Mouse (Mus musculus) neural tube, embryonic 14.5 days (tissue): ENCODE measurements around the gene Atf7ip. TPM values are rescaled to one million over a fixed set of nuclear protein-coding genes. Genes with fewer than 3 reads are reported as not detected.

ENCODE experiments used
- ATAC-seq: fragments of 200-750 bp; cut with Nextera tagmentation; 2 replicates; pipeline ENCODE4 v1.8.0; 2017; ENCODE audit warnings: low read depth, mild to moderate bottlenecking, moderate TSS enrichment, moderate library complexity
- H3K27ac ChIP-seq: fragments of 300-500 bp; sonication (generic); 2 replicates; pipeline ENCODE4 v1.5.1; 2014; ENCODE audit warnings: low read depth, mild to moderate bottlenecking, control low read depth, low read length, moderate library complexity, mixed read lengths
- H3K27me3 ChIP-seq: fragments of 300-500 bp; sonication (generic); 2 replicates; pipeline ENCODE4 v1.6.1; 2014; ENCODE audit warnings: low read length; ENCODE audit not compliant: control insufficient read depth, insufficient read depth
- H3K36me3 ChIP-seq: fragments of 300-500 bp; sonication (generic); 2 replicates; pipeline ENCODE4 v1.6.1; 2014; ENCODE audit warnings: low read length, mixed read lengths; ENCODE audit not compliant: control insufficient read depth, insufficient read depth
- H3K4me1 ChIP-seq: fragments of 300-500 bp; sonication (generic); 2 replicates; pipeline ENCODE4 v1.6.1; 2014; ENCODE audit warnings: low read length; ENCODE audit not compliant: control insufficient read depth, insufficient read depth
- H3K4me2 ChIP-seq: fragments of 300-500 bp; sonication (generic); 2 replicates; pipeline ENCODE4 v1.6.1; 2014; ENCODE audit warnings: mild to moderate bottlenecking, low read depth, low read length, control low read depth
- H3K4me3 ChIP-seq: fragments of 300-500 bp; sonication (generic); 2 replicates; pipeline ENCODE4 v1.5.1; 2014; ENCODE audit warnings: low read depth, low read length, control low read depth, mixed read lengths
- H3K9ac ChIP-seq: fragments of 300-500 bp; sonication (generic); replicated peaks from 2 replicates; pipeline ENCODE4 v1.6.1; 2014; ENCODE audit warnings: low read depth, mild to moderate bottlenecking, control low read depth, low read length, mixed read lengths
- H3K9me3 ChIP-seq: fragments of 300-500 bp; sonication (generic); 2 replicates; pipeline ENCODE4 v1.6.1; 2016; ENCODE audit warnings: low read length; ENCODE audit not compliant: control insufficient read depth
- WGBS: fragments of 180-500 bp; shearing (Covaris S2); extraction: QIAGEN DNeasy Blood & Tissue Kit; methylation state at CpG from one replicate; pipeline ENCODE4 v1.1.7; 2014; 5-methylcytosine and 5-hydroxymethylcytosine counted together
- polyA plus RNA-seq: library from polyadenylated mRNA; unstranded; fragments of >200 nt; fragmentation: Nextera tagmentation; extraction: Ambion mirVana; gene quantifications from 2 replicates; pipeline ENCODE4 v1.2.1, GENCODE M21; 2014

The Atf7ip gene
- polyA plus RNA-seq, 1 experiment from 2014 or later, result 59.5 TPM

GRCm38 (mm10) chr6:136594541-136594940 is 88.6 kb downstream of the Atf7ip start:
- ATAC-seq, result peak; percentile 44; the same call in 1 of the 2 replicates
- H3K4me2 ChIP-seq, result no peak overlapping the region
- WGBS, result 77% methylated on average over 4 of the region's 4 CpGs
- no peak overlapping the region for H3K9ac ChIP-seq
- H3K4me3 ChIP-seq, result no peak overlapping the region
- H3K9me3 ChIP-seq, result no peaks in the 10 kb centered on the region
- no peaks in the 10 kb centered on the region for H3K27me3 ChIP-seq
- no peak overlapping the region for H3K27ac ChIP-seq
- H3K4me1 ChIP-seq, result no peaks in the 10 kb centered on the region
- H3K36me3 ChIP-seq, result peaks cover 28% of the 10 kb centered on the region

- Histone ChIP-seq H3K4me2 (no peak overlapping the region), H3K4me1 (no peaks in the 10 kb centered on the region), H3K9ac (no peak overlapping the region), H3K27me3 (no peaks in the 10 kb centered on the region), H3K9me3 (no peaks in the 10 kb centered on the region), H3K36me3 (peaks cover 73% of the 10 kb centered on the region), H3K27ac (no peak overlapping the region), H3K4me3 (no peak overlapping the region)
- 81% methylated on average over 7 of the region's 7 CpGs for WGBS
- ATAC-seq, result no peak
These were observed 96.6 kb downstream of the Atf7ip start for GRCm38 (mm10) chr6:136602601-136603000.

GRCm38 (mm10) chr6:136611351-136612215 is 105.6 kb downstream of the Atf7ip start:
- H3K9me3 ChIP-seq, result no peaks in the 10 kb centered on the region
- H3K36me3 ChIP-seq, result peaks cover 25% of the 10 kb centered on the region
- WGBS, result 95% methylated on average over 17 of the region's 17 CpGs
- H3K4me1 ChIP-seq, result no peaks in the 10 kb centered on the region
- no peaks in the 10 kb centered on the region for H3K27me3 ChIP-seq
- no peak overlapping the region for H3K4me2 ChIP-seq
- no peak overlapping the region for H3K27ac ChIP-seq
- H3K9ac ChIP-seq, result no peak overlapping the region
- H3K4me3 ChIP-seq, result no peak overlapping the region
- ATAC-seq, result no peak

GRCm38 (mm10) chr6:136612312-136612711 is 106.3 kb downstream of the Atf7ip start:
- ATAC-seq, result no peak
- 98% methylated on average over 3 of the region's 3 CpGs for WGBS

GRCm38 (mm10) chr6:136614156-136614555 is 108.2 kb downstream of the Atf7ip start:
- H3K27me3 ChIP-seq, result no peaks in the 10 kb centered on the region
- no peak overlapping the region for H3K9ac ChIP-seq
- H3K27ac ChIP-seq, result no peak overlapping the region
- no peak for ATAC-seq
- 75% methylated on average over 3 of the region's 3 CpGs for whole genome bisulfite sequencing
- H3K4me3 ChIP-seq, result no peak overlapping the region
- no peaks in the 10 kb centered on the region for H3K4me1 ChIP-seq
- peaks cover 5% of the 10 kb centered on the region; the same call in 1 of the 2 replicates for H3K36me3 ChIP-seq
- no peaks in the 10 kb centered on the region for H3K9me3 ChIP-seq
- no peak overlapping the region for H3K4me2 ChIP-seq

More at GRCm38 (mm10) chr6:136612312-136612711, 106.3 kb downstream of the Atf7ip start:
- Histone ChIP-seq H3K27me3 (no peaks in the 10 kb centered on the region), H3K4me2 (no peak overlapping the region), H3K27ac (no peak overlapping the region), H3K36me3 (peaks cover 18% of the 10 kb centered on the region), H3K4me1 (no peaks in the 10 kb centered on the region), H3K9me3 (no peaks in the 10 kb centered on the region), H3K4me3 (no peak overlapping the region), H3K9ac (no peak overlapping the region)

- Histone ChIP-seq H3K9ac (no peak overlapping the region), H3K27me3 (no peaks in the 10 kb centered on the region), H3K27ac (no peak overlapping the region), H3K9me3 (no peaks in the 10 kb centered on the region), H3K36me3 (no peaks in the 10 kb centered on the region), H3K4me1 (no peaks in the 10 kb centered on the region), H3K4me3 (no peak overlapping the region), H3K4me2 (no peak overlapping the region)
- peak; percentile 51; the same call in 1 of the 2 replicates for ATAC-seq
- whole genome bisulfite sequencing, result 55% methylated on average over 17 of the region's 17 CpGs
These were observed 114.6 kb downstream of the Atf7ip start for GRCm38 (mm10) chr6:136620361-136621139.

GRCm38 (mm10) chr6:136625421-136625820 is 119.5 kb downstream of the Atf7ip start:
- 92% methylated on average over 12 of the region's 12 CpGs for WGBS
- no peak overlapping the region for H3K4me2 ChIP-seq
- no peak overlapping the region for H3K4me3 ChIP-seq
- H3K27ac ChIP-seq, result no peak overlapping the region
- H3K4me1 ChIP-seq, result no peaks in the 10 kb centered on the region
- H3K9ac ChIP-seq, result no peak overlapping the region
- H3K27me3 ChIP-seq, result no peaks in the 10 kb centered on the region
- no peak for ATAC-seq
- no peaks in the 10 kb centered on the region for H3K9me3 ChIP-seq
- H3K36me3 ChIP-seq, result no peaks in the 10 kb centered on the region

- no peaks in the 10 kb centered on the region for H3K27me3 ChIP-seq
- ATAC-seq, result no peak
- no peaks in the 10 kb centered on the region for H3K36me3 ChIP-seq
- no peak overlapping the region for H3K9ac ChIP-seq
- H3K27ac ChIP-seq, result no peak overlapping the region
- no peaks in the 10 kb centered on the region for H3K4me1 ChIP-seq
- H3K4me3 ChIP-seq, result no peak overlapping the region
- no peaks in the 10 kb centered on the region for H3K9me3 ChIP-seq
- H3K4me2 ChIP-seq, result no peak overlapping the region
- 94% methylated on average over 5 of the region's 5 CpGs for whole genome bisulfite sequencing
These were observed 123.7 kb downstream of the Atf7ip start for GRCm38 (mm10) chr6:136629639-136630038.

- Histone ChIP-seq H3K36me3 (no peaks in the 10 kb centered on the region), H3K27ac (no peak overlapping the region), H3K4me2 (no peak overlapping the region), H3K9ac (no peak overlapping the region), H3K9me3 (no peaks in the 10 kb centered on the region; the same call in 1 of the 2 replicates), H3K4me3 (no peak overlapping the region), H3K27me3 (no peaks in the 10 kb centered on the region), H3K4me1 (no peaks in the 10 kb centered on the region)
- no peak for ATAC-seq
- 87% methylated on average over 8 of the region's 8 CpGs for WGBS
These were observed 125.6 kb downstream of the Atf7ip start for GRCm38 (mm10) chr6:136631519-136631918.
